Mouse (Mus musculus) forebrain, embryonic 16.5 days (tissue): ENCODE measurements around the gene Mprip. TPM values are rescaled to one million over a fixed set of nuclear protein-coding genes. Genes with fewer than 3 reads are reported as not detected.
A peak's percentile ranks its signal among the peaks of the same experiment; 100 is the strongest.

Source experiments
- ATAC-seq: fragments of 200-750 bp; cut with Nextera tagmentation; 2 replicates; pipeline ENCODE4 v1.8.0; 2017; ENCODE audit warnings: mild to moderate bottlenecking, moderate library complexity
- H3K27ac ChIP-seq: fragments of 300-500 bp; sonication (generic); 2 replicates; pipeline ENCODE4 v1.5.1; 2014; ENCODE audit warnings: low read length, control low read depth
- H3K27me3 ChIP-seq: fragments of 300-500 bp; sonication (generic); replicated peaks from 2 replicates; pipeline ENCODE4 v1.6.1; 2014; ENCODE audit warnings: low read length; ENCODE audit not compliant: control insufficient read depth, insufficient read depth
- H3K36me3 ChIP-seq: fragments of 300-500 bp; sonication (generic); 2 replicates; pipeline ENCODE4 v1.6.1; 2014; ENCODE audit not compliant: control insufficient read depth, insufficient read depth
- H3K4me1 ChIP-seq: fragments of 300-500 bp; sonication (generic); replicated peaks from 2 replicates; pipeline ENCODE4 v1.6.1; 2014; ENCODE audit warnings: low read length; ENCODE audit not compliant: control insufficient read depth, insufficient read depth
- H3K4me2 ChIP-seq: fragments of 300-500 bp; sonication (generic); 2 replicates; pipeline ENCODE4 v1.6.1; 2014; ENCODE audit warnings: mild to moderate bottlenecking, low read length, control low read depth
- H3K4me3 ChIP-seq: fragments of 300-500 bp; sonication (generic); replicated peaks from 2 replicates; pipeline ENCODE4 v1.5.1; 2014; ENCODE audit warnings: mild to moderate bottlenecking, low read length, control low read depth
- H3K9ac ChIP-seq: fragments of 300-500 bp; sonication (generic); replicated peaks from 2 replicates; pipeline ENCODE4 v1.6.1; 2014; ENCODE audit warnings: low read depth, low read length, control low read depth
- H3K9me3 ChIP-seq: fragments of 300-500 bp; sonication (generic); 2 replicates; pipeline ENCODE4 v1.6.1; 2016; ENCODE audit warnings: low read length; ENCODE audit not compliant: control insufficient read depth
- WGBS: fragments of 180-500 bp; shearing (Covaris S2); extraction: QIAGEN DNeasy Blood & Tissue Kit; methylation state at CpG from one replicate; pipeline ENCODE4 v1.1.7; 2014; 5-methylcytosine and 5-hydroxymethylcytosine counted together
- polyA plus RNA-seq: library from polyadenylated mRNA; unstranded; fragments of >200 nt; fragmentation: Nextera tagmentation; extraction: Ambion mirVana; gene quantifications from 2 replicates; pipeline ENCODE4 v1.2.1, GENCODE M21; 2015

Mprip gene
- polyA plus RNA-seq, 1 experiment from 2014 or later, result 51.9 TPM

- H3K27me3 ChIP-seq, result no peaks in the 10 kb centered on the region
- no peak overlapping the region for H3K27ac ChIP-seq
- peaks cover 17% of the 10 kb centered on the region for H3K4me1 ChIP-seq
- H3K4me2 ChIP-seq, result no peak overlapping the region
- peaks cover 5% of the 10 kb centered on the region; the same call in 1 of the 2 replicates for H3K36me3 ChIP-seq
- H3K4me3 ChIP-seq, result no peak overlapping the region
- no peaks in the 10 kb centered on the region for H3K9me3 ChIP-seq
- H3K9ac ChIP-seq, result no peak overlapping the region
- ATAC-seq, result no peak
These were observed 34.4 kb downstream of the Mprip start for GRCm38 (mm10) chr11:59695550-59695949.

DNA sequence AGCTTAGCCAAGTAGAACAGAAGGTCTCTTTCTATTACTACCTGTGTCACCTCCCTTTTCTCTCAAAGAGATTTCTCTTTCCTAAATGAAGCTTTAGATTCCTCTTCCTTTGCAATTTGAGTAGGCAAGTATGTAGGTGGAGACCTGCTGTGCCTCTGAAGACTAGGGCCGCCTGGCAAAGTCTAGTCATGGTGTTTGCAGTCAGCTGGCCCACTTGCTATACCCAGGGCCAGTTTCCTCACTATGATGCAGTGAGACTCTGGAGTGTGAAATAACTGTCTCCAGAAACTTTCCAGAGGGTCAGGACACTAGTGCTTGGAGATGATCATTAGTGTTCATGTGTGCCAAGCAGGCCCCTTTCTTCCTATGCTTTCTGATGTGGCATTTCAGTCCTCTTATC, 36.5 kb downstream of the Mprip start:
- no peak for ATAC-seq
- WGBS, result 87% methylated on average over 1 of the region's 1 CpGs
- Histone ChIP-seq H3K27me3 (no peaks in the 10 kb centered on the region), H3K4me3 (no peak overlapping the region), H3K4me2 (no peak overlapping the region), H3K27ac (no peak overlapping the region), H3K36me3 (peaks cover 5% of the 10 kb centered on the region; the same call in 1 of the 2 replicates), H3K9ac (no peak overlapping the region), H3K9me3 (no peaks in the 10 kb centered on the region), H3K4me1 (peaks cover 20% of the 10 kb centered on the region)

DNA sequence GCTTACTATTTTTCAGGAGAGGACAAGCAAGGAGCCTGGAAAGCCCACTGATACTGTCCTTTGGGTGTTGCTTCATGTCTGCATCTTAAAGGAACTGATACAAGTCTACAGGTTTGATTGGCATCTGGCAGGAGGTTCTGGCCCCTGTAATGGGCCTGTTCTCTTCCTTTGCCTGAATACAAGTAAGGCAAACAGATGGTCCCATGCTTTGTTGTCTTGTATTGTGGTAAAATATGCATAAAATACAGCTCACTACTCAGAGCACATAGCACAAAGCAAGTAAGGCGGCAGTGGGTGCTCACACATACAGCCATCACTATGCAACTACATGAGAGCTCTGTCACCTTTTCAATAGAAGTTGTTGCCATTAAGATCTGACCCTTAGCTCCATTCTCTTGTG, 39.7 kb downstream of the Mprip start:
- Histone ChIP-seq H3K4me1 (peaks cover 11% of the 10 kb centered on the region), H3K4me3 (no peak overlapping the region), H3K27me3 (no peaks in the 10 kb centered on the region), H3K9me3 (no peaks in the 10 kb centered on the region), H3K9ac (no peak overlapping the region), H3K27ac (peak overlapping the region; percentile 44; the same call in 1 of the 2 replicates), H3K4me2 (no peak overlapping the region), H3K36me3 (peaks cover 5% of the 10 kb centered on the region; the same call in 1 of the 2 replicates)
- 62% methylated on average over 1 of the region's 1 CpGs for WGBS
- peak; percentile 81; the same call in 1 of the 2 replicates for ATAC-seq

DNA sequence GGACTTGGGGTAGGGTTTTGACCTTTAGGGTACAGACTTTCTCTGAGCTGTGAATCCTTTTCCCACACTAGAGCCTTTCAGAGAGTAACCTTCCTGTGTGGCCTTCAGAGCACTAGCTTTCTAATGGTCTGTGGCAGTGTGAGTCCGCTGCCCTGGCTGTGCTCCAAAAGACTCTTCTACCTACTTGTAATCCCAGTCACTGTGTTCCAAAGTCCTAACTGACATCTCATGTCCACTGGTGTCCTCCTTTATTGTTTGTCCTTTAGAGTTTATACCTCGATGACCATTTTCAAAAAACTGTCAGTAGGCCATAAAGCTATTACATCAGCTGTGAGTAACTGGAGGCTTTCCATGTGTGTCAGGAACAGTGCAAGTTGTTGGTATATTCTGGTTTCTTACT, 44.0 kb downstream of the Mprip start:
- H3K9ac ChIP-seq, result no peak overlapping the region

GRCm38 (mm10) chr11:59707481-59707880, 46.4 kb downstream of the Mprip start:
- Histone ChIP-seq H3K4me3 (no peak overlapping the region), H3K36me3 (no peaks in the 10 kb centered on the region), H3K27me3 (no peaks in the 10 kb centered on the region), H3K9ac (peak overlapping the region; percentile 35; the same call in 1 of the 2 replicates), H3K27ac (peak overlapping the region; percentile 95), H3K4me2 (no peak overlapping the region; the same call in 1 of the 2 replicates), H3K9me3 (no peaks in the 10 kb centered on the region), H3K4me1 (peaks cover 23% of the 10 kb centered on the region)
- ATAC-seq, result 0 out of 2 replicates have a peak, but pooled peaks have one; percentile 15
- WGBS, result 2% methylated on average over 2 of the region's 2 CpGs

More for the DNA sequence above, 44.0 kb downstream of the Mprip start:
- Histone ChIP-seq H3K4me3 (no peak overlapping the region), H3K4me2 (no peak overlapping the region), H3K27me3 (no peaks in the 10 kb centered on the region), H3K4me1 (peaks cover 30% of the 10 kb centered on the region), H3K36me3 (no peaks in the 10 kb centered on the region), H3K27ac (no peak overlapping the region), H3K9me3 (no peaks in the 10 kb centered on the region)
- no peak for ATAC-seq
- 69% methylated on average over 2 of the region's 2 CpGs for WGBS

- Histone ChIP-seq H3K36me3 (no peaks in the 10 kb centered on the region), H3K4me3 (peak overlapping the region; percentile 13), H3K4me2 (peak overlapping the region; percentile 37), H3K9me3 (no peaks in the 10 kb centered on the region), H3K4me1 (peaks cover 23% of the 10 kb centered on the region), H3K27me3 (no peaks in the 10 kb centered on the region), H3K9ac (peak overlapping the region; percentile 35; the same call in 1 of the 2 replicates), H3K27ac (peak overlapping the region; percentile 95)
- WGBS, result 5% methylated on average over 11 of the region's 11 CpGs
- ATAC-seq, result peak; percentile 83
These were observed 47.0 kb downstream of the Mprip start for GRCm38 (mm10) chr11:59707931-59708611.

GRCm38 (mm10) chr11:59715424-59715840, 54.3 kb downstream of the Mprip start:
- no peaks in the 10 kb centered on the region for H3K27me3 ChIP-seq
- H3K4me2 ChIP-seq, result no peak overlapping the region
- H3K9me3 ChIP-seq, result no peaks in the 10 kb centered on the region
- H3K27ac ChIP-seq, result no peak overlapping the region
- H3K36me3 ChIP-seq, result no peaks in the 10 kb centered on the region
- 88% methylated on average over 3 of the region's 3 CpGs for WGBS
- no peaks in the 10 kb centered on the region; the same call in 1 of the 2 replicates for H3K4me1 ChIP-seq
- H3K9ac ChIP-seq, result no peak overlapping the region
- no peak for ATAC-seq
- no peak overlapping the region for H3K4me3 ChIP-seq

GRCm38 (mm10) chr11:59717801-59718291, 56.7 kb downstream of the Mprip start:
- H3K9ac ChIP-seq, result no peak overlapping the region
- no peaks in the 10 kb centered on the region for H3K9me3 ChIP-seq
- ATAC-seq, result no peak
- no peak overlapping the region for H3K4me2 ChIP-seq
- no peak overlapping the region for H3K27ac ChIP-seq
- H3K4me1 ChIP-seq, result no peaks in the 10 kb centered on the region; the same call in 1 of the 2 replicates
- H3K36me3 ChIP-seq, result no peaks in the 10 kb centered on the region
- no peak overlapping the region for H3K4me3 ChIP-seq
- no peaks in the 10 kb centered on the region for H3K27me3 ChIP-seq
- 89% methylated on average over 4 of the region's 4 CpGs for WGBS

GRCm38 (mm10) chr11:59719185-59719584, 58.1 kb downstream of the Mprip start:
- no peak for ATAC-seq
- Histone ChIP-seq H3K4me1 (no peaks in the 10 kb centered on the region; the same call in 1 of the 2 replicates), H3K36me3 (no peaks in the 10 kb centered on the region), H3K27me3 (no peaks in the 10 kb centered on the region), H3K9ac (no peak overlapping the region), H3K27ac (no peak overlapping the region), H3K9me3 (no peaks in the 10 kb centered on the region), H3K4me2 (no peak overlapping the region), H3K4me3 (no peak overlapping the region)
- WGBS, result 81% methylated on average over 5 of the region's 5 CpGs
